13 mouse cellular contexts compared by ENCODE assay signal in genomic region chr1:37308021-37308742, GRCm38 (mm10). TPM values are rescaled to one million over a fixed set of nuclear protein-coding genes. Genes with fewer than 3 reads are reported as not detected.
DNase-seq lines count a peak whose midpoint lies in the region; TF ChIP-seq lines count a peak whose summit lies in the region.
"Had no signal": no experiment of that assay in that cellular context is flagged by ENCODE, and none has a peak within 500 bp of the region (broad histone marks: within the 10 kb centered on the region; RNA-seq: fewer than 3 reads in every experiment).

No protein-coding gene starts in this region.

- peaks cover 20 to 75% of the 10 kb centered on the region in 2 experiments for H3K4me1 ChIP-seq in CH12.LX (ENCODE audit: control insufficient read depth in 1 of 2, insufficient read depth in 2 of 2)
- peaks cover 40% of the 10 kb centered on the region for H3K4me1 ChIP-seq in bone marrow macrophage, adult 2 months (ENCODE audit: control insufficient read depth, insufficient read depth, low read length)
- H3K4me1 ChIP-seq: lung, embryonic 15.5 days; neural tube, embryonic 15.5 days had no signal

- no peak for TF ChIP-seq RAD21 in CH12.LX (IDR thresholded peaks at IDR 0.05; ENCODE audit: low read depth, low read length)

- H3K4me2 ChIP-seq in CH12.LX (ENCODE audit: insufficient read depth, low read depth, poor library complexity, severe bottlenecking) (no peak overlapping the region), myocyte (ENCODE audit: low read depth) (peak overlapping the region; percentile 36)
- H3K4me2 ChIP-seq: forebrain, embryonic 13.5 days; heart, embryonic 13.5 days; lung, embryonic 15.5 days; neural tube, embryonic 15.5 days had no signal

- in situ Hi-C loops in CH12.LX (cut with MboI; ENCODE audit: low pct_ligation_motif_present, low pct_unique_long_range_greater_than_20kb, low sequenced_read_pairs) = no loop called here

- H3ac ChIP-seq in myocyte (ENCODE audit: control insufficient read depth, insufficient read length) = no peak overlapping the region

- peaks cover 0 to 1% of the 10 kb centered on the region in 2 experiments for H3K36me3 ChIP-seq in CH12.LX (replicated peaks in 1 of 2; ENCODE audit: control insufficient read depth in 1 of 2, insufficient read depth in 1 of 2, low read length in 1 of 2)
- no peaks in the 10 kb centered on the region for H3K36me3 ChIP-seq in myocyte (ENCODE audit: control insufficient read depth, insufficient read depth)
- H3K36me3 ChIP-seq: embryonic facial prominence, embryonic 10.5 days; heart, embryonic 13.5 days; lung, embryonic 15.5 days; neural tube, embryonic 15.5 days had no signal

- no peaks in the 10 kb centered on the region for H3K79me2 ChIP-seq in CH12.LX (replicated peaks; ENCODE audit: control insufficient read depth, extremely low read depth, insufficient read depth, poor library complexity, severe bottlenecking)
- no peaks in the 10 kb centered on the region for H3K79me2 ChIP-seq in myocyte (ENCODE audit: control insufficient read depth, insufficient read depth)

- H3K27me3 ChIP-seq in CH12.LX (replicated peaks) (no peaks in the 10 kb centered on the region), myocyte (ENCODE audit: control insufficient read depth, insufficient read depth, insufficient read length) (no peaks in the 10 kb centered on the region)
- H3K27me3 ChIP-seq: forebrain, embryonic 13.5 days; heart, embryonic 13.5 days; lung, embryonic 15.5 days; neural tube, embryonic 15.5 days had no signal

- H3K9ac ChIP-seq in CH12.LX (ENCODE audit: insufficient read depth, low read depth) = no peak overlapping the region
- H3K9ac ChIP-seq: forebrain, embryonic 13.5 days; heart, embryonic 13.5 days; lung, embryonic 15.5 days; neural tube, embryonic 15.5 days had no signal

- no peak for TF ChIP-seq CTCF in CH12.LX (conservative IDR thresholded peaks at IDR 0.05 in 1 of 2, IDR thresholded peaks at IDR 0.05 in 1 of 2; ENCODE audit: low read depth in 2 of 2, low read length in 2 of 2)
- TF ChIP-seq CTCF in bone marrow macrophage, adult 2 months (IDR thresholded peaks at IDR 0.05; ENCODE audit: low read depth, low read length) = no peak

- peak; percentile 67 for DNase-seq in CD4-positive helper T cell, adult 2 months (ENCODE audit: low read depth, low spot score)
- no peak for DNase-seq in CH12.LX (ENCODE audit: extremely low read depth)
- DNase-seq in layer of hippocampus, adult 9-11 months = no peak
- no peak for DNase-seq in gastrocnemius, adult 18-20 months (ENCODE audit: low spot score)
- DNase-seq in cerebellum, adult 9-10 months = no peak
- DNase-seq: cerebellum, adult 11 months had no signal

- H3K27ac ChIP-seq in CH12.LX (ENCODE audit: insufficient read depth, low read depth) = no peak overlapping the region
- H3K27ac ChIP-seq in bone marrow macrophage, adult 2 months (ENCODE audit: insufficient read depth, low read depth, low read length) = peak overlapping the region; percentile 53
- H3K27ac ChIP-seq: embryonic facial prominence, embryonic 10.5 days; forebrain, embryonic 13.5 days; heart, embryonic 13.5 days; lung, embryonic 15.5 days; neural tube, embryonic 15.5 days had no signal

- no peaks in the 10 kb centered on the region for H3K9me3 ChIP-seq in CH12.LX (replicated peaks; ENCODE audit: low read length)
- H3K9me3 ChIP-seq: embryonic facial prominence, embryonic 10.5 days; forebrain, embryonic 13.5 days; lung, embryonic 15.5 days; neural tube, embryonic 15.5 days had no signal

- TF ChIP-seq POLR2A in CH12.LX (IDR thresholded peaks at IDR 0.05; ENCODE audit: low read depth, low read length) (no peak), myocyte (IDR thresholded peaks at IDR 0.05; ENCODE audit: insufficient read length, low read depth) (no peak)
- TF ChIP-seq POLR2A in bone marrow macrophage, adult 2 months (IDR thresholded peaks at IDR 0.05; ENCODE audit: borderline replicate concordance, low read depth, low read length) = no peak

- dilution Hi-C loops in CH12.LX (cut with MboI; ENCODE audit: extremely low pct_ligation_motif_present, extremely low pct_unique_long_range_greater_than_20kb, low sequenced_read_pairs) = no loop called here

- TF ChIP-seq EP300 in CH12.LX (IDR thresholded peaks at IDR 0.05; ENCODE audit: low read length) = no peak

- H3K4me3 ChIP-seq in CH12.LX (replicated peaks in 1 of 3; ENCODE audit: low read depth in 2 of 3, low read length in 2 of 3, poor library complexity in 1 of 3) (no peak overlapping the region), myocyte (no peak overlapping the region)
- H3K4me3 ChIP-seq in bone marrow macrophage, adult 2 months (ENCODE audit: insufficient read depth, low read length) = peak overlapping the region; percentile 10
- H3K4me3 ChIP-seq: embryonic facial prominence, embryonic 10.5 days; forebrain, embryonic 13.5 days; heart, embryonic 13.5 days; lung, embryonic 15.5 days; neural tube, embryonic 15.5 days had no signal

TF ChIP-seq in CH12.LX, 34 proteins besides CTCF, POLR2A, EP300 and RAD21:
- TF ChIP-seq ELF1 (IDR thresholded peaks at IDR 0.05; ENCODE audit: low read depth, low read length) (no peak), MAFK (IDR thresholded peaks at IDR 0.05; ENCODE audit: insufficient replicate concordance, low read length) (peak; percentile 61; the same call in 1 of the 2 replicates), POLR2AphosphoS2 (IDR thresholded peaks at IDR 0.05; ENCODE audit: low read depth, low read length) (no peak)

TF ChIP-seq in myocyte, 11 proteins besides CTCF, POLR2A, EP300 and RAD21:
- TF ChIP-seq MYOD1 (IDR thresholded peaks at IDR 0.05; ENCODE audit: control insufficient read depth in 1 of 3, insufficient read length in 2 of 3, low read depth in 2 of 3) (no peak), POLR2AphosphoS2 (IDR thresholded peaks at IDR 0.05; ENCODE audit: insufficient read length, low read depth) (no peak), REST (IDR thresholded peaks at IDR 0.05; ENCODE audit: insufficient read depth, insufficient read length) (no peak)

RNA-seq across cellular contexts. Expression of gene Inpp4a, which starts 8.5 kb away (rescaled TPM):
- total RNA-seq in CH12.LX (2012; rRNA removed) = 7.0 TPM in 2 replicates
- 1.5 TPM in 2 replicates for total RNA-seq in CH12.LX (2014; rRNA removed)
- polyA plus RNA-seq in CH12.LX (2012; ENCODE audit: insufficient read length, low read depth) = 4.0 and 5.0 TPM in 2 replicates
- polyA plus RNA-seq in bone marrow macrophage, adult 2 months (2012; ENCODE audit: insufficient read depth, insufficient read length, missing spikeins) = 40.1 and 40.7 TPM in 2 replicates
- polyA plus RNA-seq in myocyte (2012; fragmentation: generic; extraction: Trizol) = 4.9 TPM
- 10 to 100 TPM; 18.8 to 19.2 TPM for total RNA-seq in gastrocnemius, adult 18-20 months (2021)
